ENCODE assay signal across 9 mouse cellular contexts in genomic region chr12:70231294-70231693, GRCm38 (mm10). TPM values are rescaled to one million over a fixed set of nuclear protein-coding genes. Genes with fewer than 3 reads are reported as not detected.
DNase-seq lines count a peak whose midpoint lies in the region; ATAC-seq lines count a peak whose summit lies in the region.
"Had no signal": no experiment of that assay in that cellular context is flagged by ENCODE, and none has a peak within 500 bp of the region (broad histone marks: within the 10 kb centered on the region; RNA-seq: fewer than 3 reads in every experiment).

Pygl (minus strand) TSS chr12:70231488.

- 76% methylated on average over 2 of the region's 2 CpGs for WGBS in kidney, embryonic 16.5 days

- no peaks in the 10 kb centered on the region for H3K9me3 ChIP-seq in kidney, embryonic 16.5 days (ENCODE audit: low read length)

- no peak for ATAC-seq in kidney, embryonic 16.5 days (ENCODE audit: low FRiP score, low TSS enrichment)
- no peak for ATAC-seq in granulocyte monocyte progenitor cell, adult 5-6 weeks (replicated peaks; ENCODE audit: poor library complexity, severe bottlenecking)
- no peak for ATAC-seq in megakaryocyte, adult 5-6 weeks (ENCODE audit: poor library complexity, severe bottlenecking)
- ATAC-seq: hindbrain, postnatal 0 days had no signal

- H3K4me2 ChIP-seq in kidney, embryonic 16.5 days (replicated peaks; ENCODE audit: low read depth, low read length) = no peak within 1 kb of the TSS

- H3K27me3 ChIP-seq in kidney, embryonic 16.5 days (ENCODE audit: insufficient read depth, low read length) = no peaks in the 10 kb centered on the region

- H3K36me3 ChIP-seq in kidney, embryonic 16.5 days (ENCODE audit: insufficient read depth, low read length) = no peaks in the 10 kb centered on the region

- H3K4me3 ChIP-seq in kidney, embryonic 16.5 days (ENCODE audit: low read length) = no peak within 1 kb of the TSS

- H3K27ac ChIP-seq in kidney, embryonic 16.5 days (ENCODE audit: low read length) = no peak within 1 kb of the TSS
- H3K27ac ChIP-seq: hindbrain, postnatal 0 days had no signal

- peaks cover 22% of the 10 kb centered on the region for H3K4me1 ChIP-seq in kidney, embryonic 16.5 days (ENCODE audit: insufficient read depth, low read length)

- no peak within 1 kb of the TSS for H3K9ac ChIP-seq in kidney, embryonic 16.5 days (replicated peaks; ENCODE audit: low read length)

- no peak for DNase-seq in kidney, adult 18-20 months
- no peak for DNase-seq in adrenal gland, postnatal 4 days (ENCODE audit: low spot score in 2 of 2)
- no peak for DNase-seq in layer of hippocampus, adult 11-12 months (ENCODE audit: low spot score)
- no peak for DNase-seq in gastrocnemius, adult 8-10 months (ENCODE audit: low spot score in 2 of 2)
- DNase-seq: cerebellum, postnatal 25 days had no signal

RNA-seq across cellular contexts. Expression of gene Pygl, which starts in this region (rescaled TPM):
- polyA plus RNA-seq in kidney, embryonic 16.5 days (2015; fragmentation: Nextera tagmentation; extraction: Ambion mirVana) = 47.9 and 49.1 TPM in 2 replicates
- total RNA-seq in adrenal gland, postnatal 4 days (2021) = 10 to 100 TPM; 29.5 to 37.0 TPM
- total RNA-seq in granulocyte monocyte progenitor cell, adult 5-6 weeks (2014; fragmentation: Nextera tagmentation) = 54.6 and 74.4 TPM in 2 replicates
- total RNA-seq in granulocyte monocyte progenitor cell, adult 5-6 weeks (2017) = 119 and 127 TPM in 2 replicates
- total RNA-seq in megakaryocyte, adult 5-6 weeks (2015) = 185 and 188 TPM in 2 replicates
- total RNA-seq in megakaryocyte, adult 5-6 weeks (2017) = 329 and 344 TPM in 2 replicates
- total RNA-seq in gastrocnemius, adult 8-10 months (2022) = 1 to 10 TPM in 3 of 4 experiments, under 1 TPM in 1; 0.92 to 1.8 (median 1.4) TPM

Comparison
In these comparisons a context has a peak if more than half of its experiments do, and no peak if none do; other contexts are left out.
1. RNA of gene Pygl (total RNA-seq): 185 to 344 TPM in megakaryocyte, adult 5-6 weeks, 54.6 to 127 TPM in granulocyte monocyte progenitor cell, adult 5-6 weeks and 29.5 to 37.0 TPM in adrenal gland, postnatal 4 days; 0.92 to 1.8 TPM in gastrocnemius, adult 8-10 months; every median in the first group is over 10 times any median in the second.